Mouse (Mus musculus): ENCODE measurements around the gene Ect2l. TPM values are rescaled to one million over a fixed set of nuclear protein-coding genes. Genes with fewer than 3 reads are reported as not detected.

Gene Ect2l
- total and polyA plus RNA-seq, 3 experiments = 0.22 TPM; not detected in 2

DNA sequence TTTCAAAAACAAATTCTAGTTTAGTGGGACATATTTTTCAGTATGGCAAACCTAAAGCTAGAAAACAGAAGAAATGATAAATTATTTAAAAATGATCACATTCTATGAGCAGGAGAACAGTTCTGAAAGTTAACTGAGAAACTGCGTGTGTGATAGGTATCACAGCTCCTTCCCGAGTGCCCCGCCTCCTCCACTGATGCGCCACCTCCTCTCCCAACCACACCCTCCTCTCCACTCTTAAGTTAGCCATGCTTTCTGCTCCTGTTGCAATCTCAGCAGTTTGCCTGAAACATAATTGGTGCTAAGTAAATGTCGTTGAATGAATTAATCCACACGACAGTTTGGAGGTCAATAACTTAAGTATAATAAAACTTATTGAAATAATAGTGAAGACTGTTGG is 127.9 kb downstream of the Ect2l start:
- Histone ChIP-seq H3K4me3 (ENCODE audit: low read depth, low read length) (no peak overlapping the region), H3K4me1 (ENCODE audit: insufficient read depth, low read depth, low read length) (no peaks in the 10 kb centered on the region), H3K36me3 (replicated peaks) (peaks cover 10% of the 10 kb centered on the region), H3K27me3 (ENCODE audit: insufficient read depth, low read length) (no peaks in the 10 kb centered on the region), H3K9me3 (replicated peaks) (peaks cover 3% of the 10 kb centered on the region; the same call in 1 of the 2 replicates)
- DNase-seq (ENCODE audit: low spot score) (no peak), ATAC-seq (ENCODE audit: extremely low read depth, insufficient number of reproducible peaks, low FRiP score, poor library complexity, severe bottlenecking) (no peak)
- TF ChIP-seq GATA2 (IDR thresholded peaks at IDR 0.05; ENCODE audit: borderline replicate concordance, low read depth, low read length) (no peak), TAL1 (conservative IDR thresholded peaks at IDR 0.05; ENCODE audit: low read depth, low read length) (no peak), CTCF (IDR thresholded peaks at IDR 0.05; ENCODE audit: low read depth, low read length) (no peak), GATA1 (IDR thresholded peaks at IDR 0.05; ENCODE audit: borderline replicate concordance, low read length) (no peak), POLR2AphosphoS5 (IDR thresholded peaks at IDR 0.05; ENCODE audit: insufficient replicate concordance, low read depth, low read length) (no peak)

DNA sequence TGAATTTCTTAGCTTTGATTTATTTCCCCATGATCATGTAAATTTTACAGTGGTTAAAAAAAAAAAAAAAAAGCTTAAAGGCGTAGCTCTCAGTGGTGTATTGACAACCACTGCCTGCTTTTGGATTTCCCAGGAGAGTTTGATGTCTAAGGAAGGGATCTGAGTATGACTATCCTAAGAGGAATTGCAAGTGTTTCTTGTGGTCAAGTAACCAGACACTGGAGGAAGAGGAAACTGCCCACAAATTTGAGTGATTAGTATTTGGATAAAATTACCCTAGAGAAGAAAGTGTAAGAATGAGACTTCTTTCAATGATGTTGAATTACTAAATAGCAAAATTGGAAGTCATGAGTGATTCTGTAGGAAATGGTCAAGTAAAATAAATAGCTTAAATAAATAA is 129.2 kb downstream of the Ect2l start:
- DNase-seq (ENCODE audit: low spot score) = no peak
- Histone ChIP-seq H3K4me1 (ENCODE audit: insufficient read depth, low read depth, low read length) (no peaks in the 10 kb centered on the region), H3K4me3 (ENCODE audit: low read depth, low read length) (no peak overlapping the region), H3K36me3 (replicated peaks) (peaks cover 19% of the 10 kb centered on the region), H3K9me3 (replicated peaks) (peaks cover 1% of the 10 kb centered on the region; the same call in 1 of the 2 replicates), H3K27me3 (ENCODE audit: insufficient read depth, low read length) (no peaks in the 10 kb centered on the region)
- TF ChIP-seq CTCF (IDR thresholded peaks at IDR 0.05; ENCODE audit: low read depth, low read length) (no peak), GATA1 (IDR thresholded peaks at IDR 0.05; ENCODE audit: borderline replicate concordance, low read length) (no peak), GATA2 (IDR thresholded peaks at IDR 0.05; ENCODE audit: borderline replicate concordance, low read depth, low read length) (no peak), POLR2AphosphoS5 (IDR thresholded peaks at IDR 0.05; ENCODE audit: insufficient replicate concordance, low read depth, low read length) (no peak), TAL1 (conservative IDR thresholded peaks at IDR 0.05; ENCODE audit: low read depth, low read length) (no peak)
- no peak for ATAC-seq (ENCODE audit: extremely low read depth, insufficient number of reproducible peaks, low FRiP score, poor library complexity, severe bottlenecking)

Other genes with a start within 250 kb of the Ect2l start
- 40.1 and 55.2 TPM in 2 replicates for gene Abracl, start 187.6 kb downstream of the Ect2l start, total RNA-seq (2014; fragmentation: Nextera tagmentation)
- 275 and 289 TPM in 2 replicates for gene Abracl, start 187.6 kb downstream of the Ect2l start, total RNA-seq (2017)
- 19.8 and 20.1 TPM in 2 replicates for gene Abracl, start 187.6 kb downstream of the Ect2l start, polyA plus RNA-seq (2012)
- gene Reps1, start 155.0 kb downstream of the Ect2l start, total RNA-seq (2014; fragmentation: Nextera tagmentation) = 124 and 161 TPM in 2 replicates
- gene Reps1, start 155.0 kb downstream of the Ect2l start, total RNA-seq (2017) = 36.7 and 37.6 TPM in 2 replicates
- gene Reps1, start 155.0 kb downstream of the Ect2l start, polyA plus RNA-seq (2012) = 36.1 and 45.8 TPM in 2 replicates
- gene Ccdc28a, start 24.1 kb upstream of the Ect2l start, total RNA-seq (2014; fragmentation: Nextera tagmentation) = 8.8 and 22.3 TPM in 2 replicates
- 18.6 and 20.0 TPM in 2 replicates for gene Ccdc28a, start 24.1 kb upstream of the Ect2l start, total RNA-seq (2017)
- 0.81 and 1.0 TPM in 2 replicates for gene Ccdc28a, start 24.1 kb upstream of the Ect2l start, polyA plus RNA-seq (2012)
- not detected in 2 replicates for gene Nhsl1, start 108.1 kb upstream of the Ect2l start, total RNA-seq (2014; fragmentation: Nextera tagmentation)
- gene Nhsl1, start 108.1 kb upstream of the Ect2l start, total RNA-seq (2017) = 0.22 and 0.23 TPM in 2 replicates
- gene Nhsl1, start 108.1 kb upstream of the Ect2l start, polyA plus RNA-seq (2012) = not detected in 2 replicates